Mouse (Mus musculus) heart, adult 2 months (tissue): ENCODE data around the gene Lipe. TPM values are rescaled to one million over a fixed set of nuclear protein-coding genes. Genes with fewer than 3 reads are reported as not detected.

Experiments
- DNase-seq, 2 experiments: peaks; one replicate each; pipeline ENCODE4 v3.0.0; 2021
- H3K27ac ChIP-seq: fragments of 200-600 bp; 2 replicates; pipeline ENCODE4 v1.8.1; 2022
- H3K27me3 ChIP-seq: fragments of 200-500 bp; 2 replicates; pipeline ENCODE4 v1.6.1; 2012; ENCODE audit warnings: mild to moderate bottlenecking, low read length, inconsistent platforms, mixed read lengths; ENCODE audit not compliant: control insufficient read depth, insufficient read depth
- H3K36me3 ChIP-seq: fragments of 200-500 bp; 2 replicates; pipeline ENCODE4 v1.6.1; 2012; ENCODE audit warnings: low read length, inconsistent platforms; ENCODE audit not compliant: control insufficient read depth, insufficient read depth
- H3K4me1 ChIP-seq: fragments of 200-500 bp; 2 replicates; pipeline ENCODE4 v1.6.1; 2011; ENCODE audit warnings: low read length; ENCODE audit not compliant: control insufficient read depth, insufficient read depth
- H3K4me3 ChIP-seq: fragments of 200-600 bp; 2 replicates; pipeline ENCODE4 v1.8.1; 2022
- H3K79me2 ChIP-seq: fragments of 200-500 bp; replicated peaks from 2 replicates; pipeline ENCODE4 v1.6.1; 2012; ENCODE audit warnings: mild to moderate bottlenecking, inconsistent platforms, low read length, moderate library complexity, mixed read lengths; ENCODE audit not compliant: control insufficient read depth, insufficient read depth
- H3K9ac ChIP-seq: fragments of 200-500 bp; 2 replicates; pipeline ENCODE4 v1.6.1; 2012; ENCODE audit warnings: low read depth, mild to moderate bottlenecking, control low read depth, inconsistent platforms, low read length, mixed read lengths
- CTCF ChIP-seq: fragments of 200-600 bp; IDR thresholded peaks from 2 replicates; pipeline ENCODE4 v1.8.1; 2022; ENCODE audit warnings: antibody characterized with exemption, mild to moderate bottlenecking, moderate library complexity
- EP300 ChIP-seq: fragments of 200-500 bp; IDR thresholded peaks from 2 replicates; pipeline ENCODE4 v1.6.1; 2011; ENCODE audit warnings: low read depth, low read length, control low read depth; ENCODE audit not compliant: insufficient read depth
- POLR2A ChIP-seq: fragments of 200-500 bp; IDR thresholded peaks from 2 replicates; pipeline ENCODE4 v1.6.1; 2011; ENCODE audit warnings: mild to moderate bottlenecking, low read depth, low read length, control low read depth; ENCODE audit not compliant: insufficient read depth
- WGBS: fragments of 180-500 bp; shearing (Covaris S2); methylation state at CpG from one replicate; pipeline ENCODE4 v1.1.7; 2018; 5-methylcytosine and 5-hydroxymethylcytosine counted together
- intact Hi-C: fragments of 180-260 bp; cut with DNase I; formaldehyde crosslinking; loops from one replicate; pipeline ENCODE4 v1.15.1; 2025
- polyA plus RNA-seq: library from polyadenylated mRNA; depleted of rRNA; stranded (reverse); fragments of >200 nt; gene quantifications from 2 replicates; pipeline ENCODE4 v1.2.3, GENCODE M21; 2012
- total RNA-seq, 2 experiments: library from RNA; stranded (reverse); gene quantifications; 2 replicates each; pipeline ENCODE4 v1.2.3; 2021

Gene Lipe
- total and polyA plus RNA-seq, 3 experiments, result 42.7 to 97.8 (median 44.1) TPM

DNA sequence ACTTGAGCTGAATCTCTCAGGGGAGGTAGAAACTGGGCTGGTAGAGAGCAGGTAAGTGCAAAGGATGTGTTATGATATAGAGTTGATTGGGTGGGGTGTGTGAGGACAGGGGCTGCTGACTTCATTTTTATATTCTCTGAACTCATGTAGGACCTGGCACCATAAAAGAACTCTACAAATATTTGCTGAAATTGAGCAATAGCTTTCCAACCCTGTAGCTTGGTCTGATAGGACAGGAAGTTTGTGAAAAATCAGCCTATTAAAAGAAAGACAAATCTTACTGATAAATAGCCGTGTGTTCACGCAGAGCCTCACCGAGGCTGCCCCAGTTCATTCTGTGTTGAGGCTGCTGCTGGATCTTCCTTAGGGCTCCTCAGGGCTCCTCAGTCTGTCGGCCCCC, 21.4 kb upstream of the Lipe start:
- WGBS, result 71% methylated on average over 4 of the region's 4 CpGs
- Histone ChIP-seq H3K9ac (no peak overlapping the region), H3K4me1 (no peaks in the 10 kb centered on the region), H3K27ac (no peak overlapping the region), H3K79me2 (no peaks in the 10 kb centered on the region), H3K27me3 (no peaks in the 10 kb centered on the region), H3K4me3 (no peak overlapping the region), H3K36me3 (no peaks in the 10 kb centered on the region)
- TF ChIP-seq EP300 (no peak), CTCF (no peak), POLR2A (no peak)
- no peak for DNase-seq
- intact Hi-C loops, result no loop called here

DNA sequence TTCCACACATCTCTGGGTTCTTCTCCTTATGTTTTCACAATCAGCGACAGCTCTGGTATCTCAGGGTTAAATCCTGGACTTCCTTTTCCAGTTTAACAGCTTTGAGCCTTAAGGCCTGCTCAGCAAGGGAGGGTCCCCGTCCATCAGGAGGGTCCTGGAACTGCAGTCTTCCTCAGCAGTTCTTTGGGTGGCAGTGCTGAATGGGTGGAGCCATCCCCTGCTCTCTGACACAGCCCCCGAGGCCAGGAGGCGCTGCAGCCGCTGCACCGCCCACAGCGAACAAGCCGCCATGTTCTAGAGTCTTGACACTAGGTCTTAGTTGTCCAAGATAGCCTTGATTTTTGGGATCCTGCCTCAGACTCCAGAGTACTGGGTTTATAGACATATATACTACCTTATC, 21.0 kb upstream of the Lipe start:
- no peaks in the 10 kb centered on the region for H3K27me3 ChIP-seq
- 77% methylated on average over 8 of the region's 8 CpGs for WGBS

DNA sequence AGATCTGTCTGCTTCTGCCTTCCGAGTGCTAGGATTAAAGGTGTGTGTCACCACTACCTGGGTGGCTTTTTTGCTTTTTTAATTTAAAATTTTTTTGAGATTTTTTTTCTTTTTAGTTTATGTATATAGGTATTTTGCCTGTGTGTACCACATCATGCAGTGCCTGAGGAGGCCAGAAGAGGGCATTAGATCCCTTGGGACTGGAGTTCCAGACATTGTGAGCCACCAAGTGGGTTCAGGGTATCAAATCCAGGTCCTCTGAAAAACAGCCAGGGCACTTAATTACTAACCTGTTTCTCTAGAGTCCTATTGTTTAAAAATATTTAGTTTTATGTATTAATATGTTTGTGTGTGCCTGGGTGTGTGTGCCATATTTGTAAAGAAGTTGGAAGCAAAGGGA, 19.1 kb upstream of the Lipe start:
- H3K27me3 ChIP-seq, result no peaks in the 10 kb centered on the region
- no peak overlapping the region for H3K4me3 ChIP-seq
- intact Hi-C loops, result no loop called here
- TF ChIP-seq CTCF (peak; percentile 79), POLR2A (no peak)
- no peaks in the 10 kb centered on the region for H3K79me2 ChIP-seq
- no peak for DNase-seq
- 87% methylated on average over 1 of the region's 1 CpGs for WGBS
- peaks cover 2% of the 10 kb centered on the region; the same call in 1 of the 2 replicates for H3K4me1 ChIP-seq
- H3K27ac ChIP-seq, result no peak overlapping the region
- H3K9ac ChIP-seq, result no peak overlapping the region
- H3K36me3 ChIP-seq, result no peaks in the 10 kb centered on the region

More for the DNA sequence above, 21.0 kb upstream of the Lipe start:
- Histone ChIP-seq H3K4me3 (no peak overlapping the region), H3K27ac (no peak overlapping the region), H3K9ac (no peak overlapping the region), H3K36me3 (no peaks in the 10 kb centered on the region), H3K79me2 (no peaks in the 10 kb centered on the region), H3K4me1 (no peaks in the 10 kb centered on the region)
- no peak for TF ChIP-seq CTCF
- TF ChIP-seq EP300, result no peak
- TF ChIP-seq POLR2A, result no peak
- intact Hi-C loops, result no loop called here
- no peak for DNase-seq

- DNase-seq, result no peak
- H3K36me3 ChIP-seq, result no peaks in the 10 kb centered on the region
- H3K4me3 ChIP-seq, result no peak within 1 kb of the TSS
- WGBS, result 26% methylated on average over 7 of the region's 7 CpGs
- no peaks in the 10 kb centered on the region for H3K79me2 ChIP-seq
- H3K9ac ChIP-seq, result no peak within 1 kb of the TSS
- TF ChIP-seq EP300, result no peak
- no peak for TF ChIP-seq CTCF
- no peak for TF ChIP-seq POLR2A
- H3K27me3 ChIP-seq, result no peaks in the 10 kb centered on the region
- intact Hi-C loops, result no loop called here
- peaks cover 2% of the 10 kb centered on the region; the same call in 1 of the 2 replicates for H3K4me1 ChIP-seq
- H3K27ac ChIP-seq, result no peak within 1 kb of the TSS
These were observed 14.4 kb upstream of the Lipe start, which contains the start of gene Cxcl17 for GRCm38 (mm10) chr7:25412833-25413441. Gene Cxcl17, minus strand, starts transcription at chr7:25412886.

GRCm38 (mm10) chr7:25411861-25412260, 13.4 kb upstream of the Lipe start:
- 78% methylated on average over 3 of the region's 3 CpGs for WGBS
- intact Hi-C loops, result no loop called here
- no peak overlapping the region for H3K9ac ChIP-seq

DNA sequence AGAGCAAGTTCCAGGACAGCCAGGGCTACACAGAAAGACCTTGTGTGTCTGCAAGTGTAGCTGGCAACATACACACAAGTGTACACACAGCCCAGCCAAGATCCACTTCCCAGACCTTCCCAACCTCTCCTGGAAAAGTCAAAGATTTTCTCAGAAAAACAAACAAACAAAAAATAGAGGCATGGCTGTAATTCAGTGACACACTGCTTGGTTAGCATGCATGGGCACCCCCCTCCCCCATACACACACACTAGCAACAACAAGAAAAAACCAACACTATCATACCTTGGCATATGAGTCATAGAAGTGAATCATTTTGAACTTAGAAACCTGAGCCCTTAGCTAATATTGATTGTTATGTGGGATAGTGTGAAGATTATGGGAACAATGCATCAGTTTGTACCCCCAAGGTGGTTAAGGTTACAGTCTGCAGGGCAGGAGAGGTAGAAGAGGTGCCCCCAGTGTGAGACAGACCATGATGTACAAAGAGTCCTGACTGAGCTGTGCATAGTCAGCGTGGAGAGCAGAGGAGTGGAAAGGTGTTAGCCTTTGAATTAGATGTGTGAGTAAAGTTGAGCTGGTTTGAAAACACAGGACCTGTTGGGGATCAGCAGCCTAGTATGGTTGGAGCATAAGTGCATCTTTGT, 12.6 kb upstream of the Lipe start:
- H3K4me3 ChIP-seq, result no peak overlapping the region
- no peaks in the 10 kb centered on the region for H3K27me3 ChIP-seq
- no peaks in the 10 kb centered on the region for H3K79me2 ChIP-seq
- no peaks in the 10 kb centered on the region for H3K36me3 ChIP-seq
- H3K9ac ChIP-seq, result no peak overlapping the region
- H3K4me1 ChIP-seq, result peaks cover 2% of the 10 kb centered on the region; the same call in 1 of the 2 replicates
- DNase-seq, result no peak
- WGBS, result 62% methylated on average over 1 of the region's 1 CpGs
- intact Hi-C loops, result no loop called here
- no peak overlapping the region for H3K27ac ChIP-seq
- no peak for TF ChIP-seq POLR2A
- no peak for TF ChIP-seq EP300
- TF ChIP-seq CTCF, result no peak

More at GRCm38 (mm10) chr7:25411861-25412260, 13.4 kb upstream of the Lipe start:
- H3K4me1 ChIP-seq, result peaks cover 2% of the 10 kb centered on the region; the same call in 1 of the 2 replicates
- no peaks in the 10 kb centered on the region for H3K36me3 ChIP-seq
- DNase-seq, result no peak
- no peak for TF ChIP-seq EP300
- no peak for TF ChIP-seq POLR2A
- TF ChIP-seq CTCF, result no peak
- H3K79me2 ChIP-seq, result no peaks in the 10 kb centered on the region
- H3K27me3 ChIP-seq, result no peaks in the 10 kb centered on the region
- H3K4me3 ChIP-seq, result no peak overlapping the region
- H3K27ac ChIP-seq, result no peak overlapping the region
